Mouse (Mus musculus) adrenal gland (tissue): ENCODE data around the gene Fiz1.
"Not testable (repeated sequence)": the region's sequence is repeated elsewhere in the genome, so short reads cannot be mapped to it uniquely, and the experiment has no call there.

ENCODE experiments used
- intact Hi-C: fragments of 180-260 bp; cut with DNase I; formaldehyde crosslinking; loops from one replicate; pipeline ENCODE4 v1.15.1; 2025

Gene Fiz1

DNA sequence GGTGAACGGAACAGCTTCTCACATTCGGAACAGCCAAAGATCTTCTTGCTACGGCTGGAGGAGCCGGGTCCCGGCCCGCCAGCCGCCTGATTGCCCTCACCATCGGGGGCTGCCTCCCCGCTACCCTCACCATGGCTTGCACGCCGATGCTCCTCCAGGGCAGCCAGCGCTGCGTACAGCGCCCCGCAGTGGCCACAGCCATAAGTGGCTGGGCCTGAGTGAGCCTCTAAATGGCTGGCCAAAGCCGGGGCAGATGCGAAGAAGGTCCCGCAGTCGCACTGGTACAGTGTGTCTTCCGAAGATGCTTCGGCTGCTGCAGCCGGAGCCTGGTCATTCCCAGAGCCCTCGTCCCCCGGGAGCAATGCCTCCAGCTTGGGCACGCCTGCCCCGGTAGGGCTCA, 6.3 kb downstream of the Fiz1 start:
- intact Hi-C loops: no loop called here

GRCm38 (mm10) chr7:5002876-5003275, 11.6 kb downstream of the Fiz1 start:
- intact Hi-C loops: not testable (repeated sequence)

DNA sequence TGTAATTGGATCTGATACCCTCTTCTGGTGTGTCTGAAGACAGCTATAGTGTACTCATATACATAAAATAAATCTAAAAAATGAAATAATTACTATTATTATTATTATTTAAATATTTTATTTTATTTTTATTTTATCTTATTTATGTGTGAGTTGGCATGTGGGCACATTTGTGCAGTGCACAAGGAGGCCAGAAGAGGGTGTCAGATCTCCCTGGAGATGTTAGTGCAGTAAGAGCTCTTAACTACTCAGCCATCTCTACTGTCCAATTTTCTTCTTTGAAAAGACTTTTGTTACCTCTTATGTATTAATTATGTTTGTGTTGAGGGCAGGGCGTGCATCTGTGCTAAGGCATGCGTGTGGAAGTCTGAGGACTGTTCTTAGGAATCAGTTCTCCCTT, 14.6 kb downstream of the Fiz1 start:
- intact Hi-C loops: loop anchor here (5.0 to 10.0 kb wide), 2 partner anchors 52 to 55 kb away; partner anchors contain the start of gene Zfp580

- intact Hi-C loops: loop anchor here (5.0 to 10.0 kb wide), 2 partner anchors 52 to 55 kb away; partner anchors contain the start of gene Zfp580
Measured at GRCm38 (mm10) chr7:4996934-4997333, 17.6 kb downstream of the Fiz1 start.

GRCm38 (mm10) chr7:4996003-4996895, 18.2 kb downstream of the Fiz1 start, which contains the start of gene Zfp579:
Zfp579 (minus strand) TSS chr7:4996158.
- intact Hi-C loops: loop anchor here (5.0 to 10.0 kb wide), 2 partner anchors 51 to 56 kb away; partner anchors contain the start of gene Zfp580

DNA sequence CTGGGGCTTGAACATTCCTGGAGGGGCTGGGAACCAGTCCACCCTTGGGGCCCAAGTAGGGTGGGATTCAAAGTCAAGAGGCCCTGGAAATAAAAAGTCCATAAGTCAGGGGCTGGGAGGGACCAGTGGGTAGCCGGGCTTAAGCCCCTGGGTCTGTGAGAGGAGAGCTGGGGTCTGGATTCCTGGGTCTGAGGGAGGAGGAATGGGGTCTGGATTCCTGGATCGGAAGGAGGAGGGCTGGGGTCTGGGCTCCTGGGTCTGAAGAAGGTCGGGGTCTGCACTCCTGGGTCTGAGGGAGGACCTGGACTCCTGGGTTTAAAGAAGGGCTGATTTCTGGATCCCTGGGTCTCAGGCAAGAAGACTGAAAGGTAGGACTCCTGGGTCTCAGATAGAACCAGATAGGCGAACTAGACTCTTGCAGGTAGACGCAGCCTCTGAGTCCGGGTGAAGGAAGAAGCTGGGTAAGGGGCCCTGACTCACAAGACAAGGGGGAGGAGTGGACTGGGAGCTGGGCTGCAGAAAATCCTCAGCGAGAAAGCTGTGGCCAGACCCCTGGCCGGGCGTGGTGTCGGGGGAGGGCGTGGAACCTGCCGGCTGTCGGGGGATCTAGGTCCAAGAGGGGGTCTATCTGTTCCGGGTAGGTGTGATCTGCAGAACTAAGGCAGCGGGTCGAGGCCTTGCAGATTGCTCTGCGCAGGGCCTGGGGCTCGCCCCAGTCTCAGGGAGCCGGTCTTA, 19.1 kb downstream of the Fiz1 start:
- intact Hi-C loops: loop anchor here (5.0 to 10.0 kb wide), 2 partner anchors 51 to 57 kb away; partner anchors contain the start of gene Zfp580

DNA sequence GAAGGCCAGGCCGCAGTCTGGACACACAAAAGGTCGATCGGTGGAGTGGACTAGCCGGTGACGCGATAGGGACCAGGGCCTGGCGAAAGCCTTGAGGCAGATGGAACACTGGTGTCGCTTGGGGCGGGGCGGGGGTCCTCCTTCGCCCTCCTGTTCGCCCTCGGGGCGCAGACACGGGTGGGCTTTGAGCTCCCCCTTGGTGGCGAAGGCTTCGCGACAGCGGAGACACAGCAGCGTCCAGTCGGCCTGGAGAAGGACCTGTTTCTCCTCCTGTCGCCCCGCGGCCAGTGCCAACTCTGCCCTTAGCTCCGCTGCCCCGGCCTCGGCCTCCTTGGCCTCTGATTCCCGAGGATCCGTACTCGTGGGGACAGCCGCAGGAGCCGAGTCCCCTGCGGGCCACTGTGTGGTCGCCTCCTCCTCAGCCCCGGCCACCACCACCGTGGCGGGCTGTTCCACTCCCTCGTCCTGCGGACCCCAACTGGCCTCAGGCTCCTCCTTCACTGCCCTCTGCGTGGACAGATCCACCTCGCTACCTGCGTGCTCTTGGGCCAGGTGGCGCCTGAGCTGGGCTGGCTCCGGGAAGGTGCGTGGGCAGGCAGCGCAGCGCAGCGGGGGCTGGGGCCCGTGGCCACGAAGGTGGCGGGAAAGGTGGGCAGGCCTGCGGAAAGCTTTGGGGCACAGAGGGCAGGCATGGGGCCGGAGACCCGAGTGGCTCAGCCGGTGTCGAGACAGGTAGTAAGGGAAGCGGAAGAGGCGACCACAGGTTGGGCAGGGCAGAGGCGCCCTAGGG, 20.3 kb downstream of the Fiz1 start:
- intact Hi-C loops: loop anchor here (10.0 kb wide), 1 partner anchor 49 kb away; no protein-coding TSS in a partner anchor

- intact Hi-C loops: loop anchor here (10.0 kb wide), 1 partner anchor 49 kb away; no protein-coding TSS in a partner anchor
Measured at GRCm38 (mm10) chr7:4993347-4993998, 21.0 kb downstream of the Fiz1 start.

DNA sequence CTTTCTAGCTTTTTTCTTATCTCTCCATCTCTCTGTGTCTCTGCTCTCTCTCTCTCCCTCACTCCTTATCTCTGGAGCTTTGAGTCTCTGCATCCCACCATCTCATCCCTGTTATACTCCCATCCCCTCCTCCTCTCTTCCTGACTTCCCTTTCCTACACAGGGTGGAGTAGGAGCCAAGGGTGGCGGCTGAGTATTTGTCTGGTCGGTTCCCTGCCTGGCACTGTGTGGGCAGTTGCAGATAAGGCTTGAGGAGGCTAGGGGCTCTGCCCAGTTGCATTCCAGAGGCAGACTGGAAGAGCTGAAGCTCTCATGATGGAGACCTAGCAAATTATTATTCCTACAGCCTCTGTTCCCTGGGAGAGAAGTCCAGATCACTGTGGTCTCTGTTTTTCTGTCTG, 26.2 kb downstream of the Fiz1 start:
- intact Hi-C loops: no loop called here

- intact Hi-C loops: no loop called here
Measured at GRCm38 (mm10) chr7:4976832-4977231, 37.7 kb downstream of the Fiz1 start.

GRCm38 (mm10) chr7:4975455-4975854, 39.0 kb downstream of the Fiz1 start:
- intact Hi-C loops: no loop called here

- intact Hi-C loops: no loop called here
Measured at GRCm38 (mm10) chr7:4972321-4973047, 42.0 kb downstream of the Fiz1 start.

DNA sequence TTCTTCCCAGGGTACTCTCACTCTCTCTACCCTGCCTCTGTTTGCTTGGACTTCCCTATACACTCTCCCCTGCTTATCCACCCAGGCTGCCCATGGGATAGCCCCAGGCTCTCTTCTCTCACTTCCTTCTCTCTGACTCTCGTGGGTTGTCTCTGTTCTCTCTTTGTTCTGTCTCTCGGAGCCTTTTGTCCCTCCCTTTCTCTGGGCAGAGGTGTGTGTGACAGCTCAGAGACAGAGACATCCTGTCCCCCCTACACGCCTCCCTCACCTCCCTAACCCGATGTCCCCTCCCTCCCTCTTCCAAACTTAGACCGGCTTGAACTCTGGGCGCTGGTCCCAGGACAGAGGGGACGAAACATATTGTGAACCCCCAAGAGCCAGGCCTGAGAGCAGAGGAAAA, 42.8 kb downstream of the Fiz1 start:
- intact Hi-C loops: no loop called here

GRCm38 (mm10) chr7:4971068-4971467, 43.4 kb downstream of the Fiz1 start, which contains the start of gene Sbk3:
Sbk3 (minus strand) TSS chr7:4971168.
- intact Hi-C loops: no loop called here

GRCm38 (mm10) chr7:4964988-4965387, 49.5 kb downstream of the Fiz1 start:
- intact Hi-C loops: loop anchor here (2.0 kb wide), 1 partner anchor 22 kb away; no protein-coding TSS in a partner anchor

GRCm38 (mm10) chr7:4964272-4964671, 50.2 kb downstream of the Fiz1 start, which contains the start of gene Sbk2:
Sbk2 (minus strand) TSS chr7:4964406.
- intact Hi-C loops: loop anchor here (2.0 kb wide), 1 partner anchor 21 kb away; no protein-coding TSS in a partner anchor

GRCm38 (mm10) chr7:4963527-4963926, 51.0 kb downstream of the Fiz1 start:
- intact Hi-C loops: no loop called here

DNA sequence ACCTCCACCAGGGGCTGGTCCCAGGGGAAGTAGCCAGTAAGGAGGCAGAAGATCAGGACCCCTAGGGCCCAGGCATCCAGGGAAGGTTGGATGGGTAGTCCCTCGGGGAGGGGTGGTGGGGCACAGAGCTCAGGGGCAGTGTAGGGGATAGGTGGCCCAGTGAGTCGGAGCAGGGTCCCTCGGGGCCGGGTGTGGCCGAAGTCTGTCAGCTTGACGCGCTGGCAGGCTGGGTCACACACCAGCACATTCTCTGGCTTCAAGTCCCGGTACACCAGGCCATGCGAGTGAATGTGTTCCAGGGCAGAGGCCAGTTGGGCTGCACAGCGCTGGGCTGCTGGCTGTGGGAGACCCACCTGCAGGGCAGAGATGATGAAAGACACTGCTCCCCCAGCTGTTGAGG, 57.1 kb downstream of the Fiz1 start:
- intact Hi-C loops: no loop called here
